Mouse (Mus musculus): ENCODE data around the gene Mmp10. TPM values are rescaled to one million over a fixed set of nuclear protein-coding genes. Genes with fewer than 3 reads are reported as not detected.

The Mmp10 gene
- polyA plus RNA-seq, 1 experiment: 0.05 TPM

DNA sequence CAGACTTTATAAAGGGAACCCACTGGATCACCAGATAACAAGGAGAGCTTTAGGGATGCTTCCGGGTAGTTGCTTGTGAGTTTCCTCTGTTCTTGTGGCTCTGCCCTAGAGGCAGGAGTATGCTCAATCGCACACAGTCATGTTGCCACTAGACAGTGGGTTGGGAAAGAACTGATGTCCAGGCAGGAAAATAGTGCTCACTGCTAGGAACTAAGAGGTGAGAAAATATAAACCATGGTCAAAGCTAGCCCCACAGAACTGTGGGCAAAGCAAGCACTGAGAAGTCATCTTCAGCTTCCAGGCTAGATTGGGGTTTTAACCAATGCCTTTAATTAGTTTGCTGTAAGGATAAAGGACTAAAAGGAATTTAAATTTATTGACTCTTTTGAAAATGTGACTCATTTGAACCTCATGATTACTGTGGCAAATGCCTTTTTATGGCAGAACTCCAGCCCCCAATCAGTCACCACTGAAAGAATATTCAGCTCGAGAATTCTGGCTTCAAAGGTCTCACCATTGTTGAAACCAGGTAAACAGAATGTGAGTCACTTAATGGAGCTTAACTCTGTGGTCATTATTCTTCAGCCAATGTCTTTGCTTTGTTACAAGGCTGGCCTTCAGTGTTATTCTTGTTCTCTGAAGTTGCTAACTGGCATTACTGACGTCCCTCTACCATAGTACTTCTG is 24.2 kb downstream of the Mmp10 start:
- TF ChIP-seq POLR2A (IDR thresholded peaks at IDR 0.05; ENCODE audit: insufficient read length, low read depth) (no peak), MAX (IDR thresholded peaks at IDR 0.05; ENCODE audit: low read depth) (no peak), MYOG (IDR thresholded peaks at IDR 0.05; ENCODE audit: control insufficient read depth in 1 of 3, insufficient read depth in 1 of 3, insufficient read length in 2 of 3, low read depth in 2 of 3) (no peak), TCF12 (IDR thresholded peaks at IDR 0.05; ENCODE audit: insufficient read depth, poor library complexity, severe bottlenecking) (no peak), REST (IDR thresholded peaks at IDR 0.05; ENCODE audit: insufficient read depth, insufficient read length) (no peak), TCF3 (IDR thresholded peaks at IDR 0.05; ENCODE audit: insufficient read length, low read depth) (no peak), POLR2AphosphoS2 (IDR thresholded peaks at IDR 0.05; ENCODE audit: insufficient read length, low read depth) (no peak), CEBPB (IDR thresholded peaks at IDR 0.05; ENCODE audit: insufficient read depth, poor library complexity, severe bottlenecking) (no peak), USF1 (IDR thresholded peaks at IDR 0.05; ENCODE audit: low read depth) (no peak), E2F4 (IDR thresholded peaks at IDR 0.05; ENCODE audit: insufficient read depth) (no peak), SRF (IDR thresholded peaks at IDR 0.05; ENCODE audit: control insufficient read depth, insufficient read length, low read depth) (no peak), MYOD1 (IDR thresholded peaks at IDR 0.05; ENCODE audit: control insufficient read depth in 1 of 3, insufficient read length in 2 of 3, low read depth in 2 of 3) (no peak)
- H3ac ChIP-seq (ENCODE audit: control insufficient read depth, insufficient read length): no peak overlapping the region
- no peaks in the 10 kb centered on the region for H3K79me2 ChIP-seq (ENCODE audit: control insufficient read depth, insufficient read depth)
- no peaks in the 10 kb centered on the region for H3K27me3 ChIP-seq (ENCODE audit: control insufficient read depth, insufficient read depth, insufficient read length)
- H3K36me3 ChIP-seq (ENCODE audit: control insufficient read depth, insufficient read depth): no peaks in the 10 kb centered on the region
- H3K4me2 ChIP-seq (ENCODE audit: low read depth): no peak overlapping the region
- no peak overlapping the region for H3K4me3 ChIP-seq

DNA sequence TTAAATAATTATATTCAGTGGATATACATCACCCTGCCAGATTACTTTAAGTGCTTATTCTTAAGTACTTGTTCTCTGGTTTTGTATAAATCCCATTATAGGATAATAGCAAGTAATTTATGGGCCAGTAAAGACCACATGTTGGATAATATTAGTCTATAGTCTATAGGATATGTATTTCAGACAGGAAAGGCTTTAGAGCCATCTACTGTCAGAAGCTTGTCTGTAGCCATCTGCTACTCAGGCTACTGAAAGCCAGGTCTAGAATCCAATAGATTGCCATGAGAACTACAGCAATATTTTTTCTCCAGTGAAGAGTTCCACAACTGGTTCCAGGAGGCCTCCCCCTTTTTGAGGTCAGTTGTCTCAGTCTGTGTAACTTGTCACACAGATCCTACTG is 40.6 kb downstream of the Mmp10 start:
- Histone ChIP-seq H3K4me2 (ENCODE audit: low read depth) (no peak overlapping the region), H3K79me2 (ENCODE audit: control insufficient read depth, insufficient read depth) (no peaks in the 10 kb centered on the region), H3ac (ENCODE audit: control insufficient read depth, insufficient read length) (no peak overlapping the region), H3K27me3 (ENCODE audit: control insufficient read depth, insufficient read depth, insufficient read length) (no peaks in the 10 kb centered on the region), H3K36me3 (ENCODE audit: control insufficient read depth, insufficient read depth) (no peaks in the 10 kb centered on the region), H3K4me3 (no peak overlapping the region)
- TF ChIP-seq POLR2AphosphoS2 (IDR thresholded peaks at IDR 0.05; ENCODE audit: insufficient read length, low read depth) (no peak), MYOD1 (IDR thresholded peaks at IDR 0.05; ENCODE audit: control insufficient read depth in 1 of 3, insufficient read length in 2 of 3, low read depth in 2 of 3) (no peak), REST (IDR thresholded peaks at IDR 0.05; ENCODE audit: insufficient read depth, insufficient read length) (no peak), TCF12 (IDR thresholded peaks at IDR 0.05; ENCODE audit: insufficient read depth, poor library complexity, severe bottlenecking) (no peak), POLR2A (IDR thresholded peaks at IDR 0.05; ENCODE audit: insufficient read length, low read depth) (no peak), SRF (IDR thresholded peaks at IDR 0.05; ENCODE audit: control insufficient read depth, insufficient read length, low read depth) (no peak), TCF3 (IDR thresholded peaks at IDR 0.05; ENCODE audit: insufficient read length, low read depth) (no peak), USF1 (IDR thresholded peaks at IDR 0.05; ENCODE audit: low read depth) (no peak), CEBPB (IDR thresholded peaks at IDR 0.05; ENCODE audit: insufficient read depth, poor library complexity, severe bottlenecking) (no peak), MYOG (IDR thresholded peaks at IDR 0.05; ENCODE audit: control insufficient read depth in 1 of 3, insufficient read depth in 1 of 3, insufficient read length in 2 of 3, low read depth in 2 of 3) (no peak), E2F4 (IDR thresholded peaks at IDR 0.05; ENCODE audit: insufficient read depth) (no peak), MAX (IDR thresholded peaks at IDR 0.05; ENCODE audit: low read depth) (no peak)

DNA sequence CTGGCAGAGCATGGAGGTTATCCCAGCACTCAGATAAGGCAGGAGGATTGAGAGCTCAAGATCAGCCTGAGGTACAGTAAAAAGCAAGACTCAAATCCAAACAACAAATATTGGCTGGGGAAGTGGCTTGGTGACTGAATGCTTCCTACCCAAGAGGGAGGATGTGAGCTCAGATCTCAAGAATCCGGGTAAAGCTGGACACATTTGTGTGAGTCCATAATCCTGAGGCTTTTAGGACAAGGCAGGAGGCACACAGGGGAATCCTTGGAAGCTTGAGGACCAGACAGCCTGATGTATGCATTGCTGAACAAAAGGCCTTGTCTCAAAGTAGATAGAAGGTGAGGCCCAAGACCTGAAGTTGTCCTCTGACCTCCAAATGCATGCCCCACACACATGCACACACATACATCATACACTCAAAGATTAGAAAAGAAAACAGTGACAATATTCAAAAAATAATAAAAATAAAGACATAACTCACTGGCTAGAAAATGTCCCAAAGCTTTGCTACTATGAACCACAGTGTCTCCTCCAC is 42.8 kb downstream of the Mmp10 start:
- Histone ChIP-seq H3K4me3 (no peak overlapping the region), H3K27me3 (ENCODE audit: control insufficient read depth, insufficient read depth, insufficient read length) (no peaks in the 10 kb centered on the region), H3ac (ENCODE audit: control insufficient read depth, insufficient read length) (no peak overlapping the region), H3K36me3 (ENCODE audit: control insufficient read depth, insufficient read depth) (no peaks in the 10 kb centered on the region), H3K79me2 (ENCODE audit: control insufficient read depth, insufficient read depth) (no peaks in the 10 kb centered on the region), H3K4me2 (ENCODE audit: low read depth) (no peak overlapping the region)
- TF ChIP-seq MYOD1 (IDR thresholded peaks at IDR 0.05; ENCODE audit: control insufficient read depth in 1 of 3, insufficient read length in 2 of 3, low read depth in 2 of 3) (no peak), POLR2A (IDR thresholded peaks at IDR 0.05; ENCODE audit: insufficient read length, low read depth) (no peak), CEBPB (IDR thresholded peaks at IDR 0.05; ENCODE audit: insufficient read depth, poor library complexity, severe bottlenecking) (no peak)

DNA sequence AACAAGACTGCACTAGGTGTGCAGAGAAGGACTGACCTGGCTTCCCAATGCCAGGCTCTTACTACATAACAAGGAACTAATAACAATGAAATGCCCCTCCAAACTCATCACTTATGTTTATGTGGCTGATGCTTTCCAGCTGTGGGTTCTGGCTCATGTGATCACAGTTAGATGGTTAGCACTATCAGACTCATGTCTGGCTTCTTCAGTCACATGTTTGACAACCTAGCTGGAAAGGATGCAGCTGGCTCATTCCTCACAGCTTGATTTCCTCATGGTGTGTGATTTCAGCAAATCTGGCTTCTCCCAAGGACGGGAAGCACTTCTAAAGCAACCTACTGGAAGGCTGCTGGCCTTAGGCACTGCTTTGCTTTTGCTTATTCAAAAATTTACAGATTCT is 43.3 kb downstream of the Mmp10 start:
- Histone ChIP-seq H3ac (ENCODE audit: control insufficient read depth, insufficient read length) (no peak overlapping the region), H3K36me3 (ENCODE audit: control insufficient read depth, insufficient read depth) (no peaks in the 10 kb centered on the region), H3K4me3 (no peak overlapping the region), H3K79me2 (ENCODE audit: control insufficient read depth, insufficient read depth) (no peaks in the 10 kb centered on the region), H3K4me2 (ENCODE audit: low read depth) (no peak overlapping the region), H3K27me3 (ENCODE audit: control insufficient read depth, insufficient read depth, insufficient read length) (no peaks in the 10 kb centered on the region)
- no peak for TF ChIP-seq REST (IDR thresholded peaks at IDR 0.05; ENCODE audit: insufficient read depth, insufficient read length)

DNA sequence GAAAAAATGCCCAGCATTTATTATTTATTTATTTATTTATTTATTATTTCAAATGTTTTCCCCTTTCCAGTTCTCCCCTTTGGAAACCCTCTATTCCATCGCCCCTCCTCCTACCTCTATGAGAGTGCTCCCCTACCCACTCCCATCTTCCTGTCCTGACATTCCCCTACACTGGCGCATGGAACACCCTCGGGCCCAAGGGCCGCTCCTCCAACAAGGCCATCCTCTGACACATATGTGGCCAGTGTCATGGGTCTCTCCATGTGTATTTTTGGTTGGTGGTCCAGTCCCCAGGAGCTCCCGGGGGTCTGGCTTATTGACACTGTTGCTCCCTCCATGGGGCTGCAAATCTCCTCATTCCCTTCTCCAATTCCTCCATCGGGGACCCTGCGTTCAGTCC is 43.8 kb downstream of the Mmp10 start:
- no peak overlapping the region for H3ac ChIP-seq (ENCODE audit: control insufficient read depth, insufficient read length)
- H3K36me3 ChIP-seq (ENCODE audit: control insufficient read depth, insufficient read depth): no peaks in the 10 kb centered on the region
- H3K79me2 ChIP-seq (ENCODE audit: control insufficient read depth, insufficient read depth): no peaks in the 10 kb centered on the region
- no peak overlapping the region for H3K4me2 ChIP-seq (ENCODE audit: low read depth)
- no peaks in the 10 kb centered on the region for H3K27me3 ChIP-seq (ENCODE audit: control insufficient read depth, insufficient read depth, insufficient read length)
- TF ChIP-seq USF1 (IDR thresholded peaks at IDR 0.05; ENCODE audit: low read depth): no peak
- no peak for TF ChIP-seq CEBPB (IDR thresholded peaks at IDR 0.05; ENCODE audit: insufficient read depth, poor library complexity, severe bottlenecking)
- TF ChIP-seq TCF3 (IDR thresholded peaks at IDR 0.05; ENCODE audit: insufficient read length, low read depth): no peak
- no peak overlapping the region for H3K4me3 ChIP-seq

Data from myocyte (in vitro differentiated cells).